Mouse (Mus musculus): ENCODE results near the gene Olfr1115.
"Not testable (repeated sequence)": the region's sequence is repeated elsewhere in the genome, so short reads cannot be mapped to it uniquely, and the experiment has no call there.

Olfr1115 gene

GRCm38 (mm10) chr2:87247713-87248112 is at the start of gene Olfr1115:
Gene Olfr1115 (plus strand): TSS chr2:87248013.
- DNase-seq (ENCODE audit: low spot score in 2 of 2) = no peak

- DNase-seq (ENCODE audit: low spot score in 2 of 2) = no peak
Measured at GRCm38 (mm10) chr2:87208670-87209069, 39.1 kb upstream of the Olfr1115 start, which contains the start of gene Olfr1113. Gene Olfr1113 (plus strand): TSS chr2:87208970.

GRCm38 (mm10) chr2:87267234-87267633 is 19.4 kb downstream of the Olfr1115 start, which contains the start of gene Olfr1116:
Gene Olfr1116 (plus strand): TSS chr2:87267534.
- DNase-seq (ENCODE audit: low spot score in 2 of 2) = no peak

- DNase-seq (ENCODE audit: low spot score in 2 of 2) = not testable (repeated sequence)
Measured at GRCm38 (mm10) chr2:87293977-87294376, 46.2 kb downstream of the Olfr1115 start.
